In the genomic region with DNA sequence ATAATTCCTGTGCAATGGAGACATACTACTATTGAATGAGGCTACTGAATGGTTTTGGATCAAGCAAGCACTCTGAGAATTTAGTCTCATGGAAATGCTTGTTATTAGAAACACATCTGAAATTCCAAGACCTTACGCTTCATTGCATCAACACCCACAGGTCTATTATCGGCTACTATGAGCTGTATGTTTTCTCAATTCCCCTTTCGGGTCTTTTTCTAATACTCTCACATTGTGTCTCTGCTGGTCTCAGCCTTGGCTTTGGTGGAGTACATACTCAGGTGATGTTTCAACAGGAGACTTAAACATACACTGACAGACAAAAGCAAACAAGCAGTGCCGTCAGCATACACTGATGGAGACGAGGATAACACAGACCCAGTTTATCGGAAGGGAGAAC, we compare ENCODE assay signal across 32 mouse cellular contexts.
"Had no signal": no experiment of that assay in that cellular context is flagged by ENCODE, and none has a peak within 500 bp of the region (broad histone marks: within the 10 kb centered on the region; RNA-seq: fewer than 3 reads in every experiment).

No protein-coding gene starts in this region.

- H3K4me3 ChIP-seq: limb, embryonic 10.5 days; limb, embryonic 12.5 days; limb, embryonic 13.5 days; limb, embryonic 15.5 days; liver, embryonic 12.5 days; liver, embryonic 13.5 days; liver, embryonic 15.5 days; lung, embryonic 15.5 days; megakaryocyte, embryonic 14.5 days; midbrain, embryonic 10.5 days; midbrain, embryonic 12.5 days; midbrain, embryonic 13.5 days; midbrain, embryonic 15.5 days; myocyte; neural tube, embryonic 12.5 days; neural tube, embryonic 13.5 days had no signal

- ATAC-seq: liver, embryonic 12.5 days; liver, postnatal 0 days; lung, postnatal 0 days; midbrain, embryonic 13.5 days; midbrain, embryonic 15.5 days had no signal

- H3K27ac ChIP-seq: limb, embryonic 10.5 days; limb, embryonic 12.5 days; limb, embryonic 13.5 days; limb, embryonic 15.5 days; liver, embryonic 12.5 days; liver, embryonic 13.5 days; liver, embryonic 14.5 days; liver, embryonic 15.5 days; lung, embryonic 15.5 days; macrophage; midbrain, embryonic 10.5 days; midbrain, embryonic 12.5 days; midbrain, embryonic 13.5 days; midbrain, embryonic 15.5 days; neural tube, embryonic 12.5 days; neural tube, embryonic 13.5 days had no signal

- H3K27me3 ChIP-seq: limb, embryonic 12.5 days; limb, embryonic 13.5 days; limb, embryonic 15.5 days; liver, embryonic 12.5 days; liver, embryonic 13.5 days; liver, embryonic 15.5 days; lung, embryonic 15.5 days; megakaryocyte, embryonic 14.5 days; midbrain, embryonic 12.5 days; midbrain, embryonic 13.5 days; midbrain, embryonic 15.5 days; neural tube, embryonic 12.5 days; neural tube, embryonic 13.5 days had no signal

- H3K4me2 ChIP-seq: limb, embryonic 12.5 days; limb, embryonic 13.5 days; limb, embryonic 15.5 days; liver, embryonic 11.5 days; liver, embryonic 12.5 days; liver, embryonic 13.5 days; liver, embryonic 15.5 days; lung, embryonic 14.5 days; lung, embryonic 15.5 days; midbrain, embryonic 11.5 days; midbrain, embryonic 12.5 days; midbrain, embryonic 13.5 days; midbrain, embryonic 15.5 days; neural tube, embryonic 12.5 days; neural tube, embryonic 13.5 days had no signal

- H3K9me3 ChIP-seq: limb, embryonic 10.5 days; limb, embryonic 12.5 days; limb, embryonic 13.5 days; limb, embryonic 15.5 days; liver, embryonic 12.5 days; liver, embryonic 13.5 days; liver, embryonic 15.5 days; lung, embryonic 15.5 days; megakaryocyte, embryonic 14.5 days; midbrain, embryonic 10.5 days; midbrain, embryonic 12.5 days; midbrain, embryonic 13.5 days; midbrain, embryonic 15.5 days; neural tube, embryonic 12.5 days; neural tube, embryonic 13.5 days had no signal

- H3K9ac ChIP-seq: limb, embryonic 12.5 days; limb, embryonic 13.5 days; limb, embryonic 15.5 days; liver, embryonic 12.5 days; liver, embryonic 13.5 days; liver, embryonic 14.5 days; liver, embryonic 15.5 days; liver, postnatal 0 days; lung, embryonic 14.5 days; lung, embryonic 15.5 days; midbrain, embryonic 12.5 days; midbrain, embryonic 13.5 days; midbrain, embryonic 15.5 days; neural tube, embryonic 12.5 days; neural tube, embryonic 13.5 days had no signal

- DNase-seq: left cerebral cortex, postnatal 4 days; liver; liver, embryonic 13.5 days; liver, postnatal 0 days; lung, adult 18-20 months; lung, adult 2 months; lung, embryonic 14.5 days; lung, postnatal 10 days; lung, postnatal 14 days; lung, postnatal 36 days; lung, postnatal 4 days; midbrain, embryonic 14.5 days had no signal

- H3K36me3 ChIP-seq: limb, embryonic 10.5 days; limb, embryonic 12.5 days; limb, embryonic 13.5 days; limb, embryonic 15.5 days; liver, embryonic 12.5 days; liver, embryonic 13.5 days; liver, embryonic 15.5 days; lung, embryonic 15.5 days; midbrain, embryonic 10.5 days; midbrain, embryonic 12.5 days; midbrain, embryonic 13.5 days; midbrain, embryonic 15.5 days; neural tube, embryonic 12.5 days; neural tube, embryonic 13.5 days had no signal

- H3K4me1 ChIP-seq: limb, embryonic 12.5 days; limb, embryonic 13.5 days; limb, embryonic 15.5 days; liver, embryonic 12.5 days; liver, embryonic 13.5 days; liver, embryonic 15.5 days; lung, embryonic 15.5 days; megakaryocyte, embryonic 14.5 days had no signal
